Mouse (Mus musculus) neural tube, embryonic 11.5 days (tissue): ENCODE results near the gene Ccdc6. TPM values are rescaled to one million over a fixed set of nuclear protein-coding genes. Genes with fewer than 3 reads are reported as not detected.

Experiments
- ATAC-seq: fragments of 200-750 bp; cut with Nextera tagmentation; 2 replicates; pipeline ENCODE4 v1.8.0; 2017; ENCODE audit warnings: moderate number of reproducible peaks, mild to moderate bottlenecking, moderate TSS enrichment, moderate library complexity; ENCODE audit not compliant: insufficient read depth, low FRiP score, low TSS enrichment
- DNase-seq: peaks from one replicate; pipeline ENCODE4 v3.0.0-alpha.2; 2015; ENCODE audit warnings: low spot score
- H3K27ac ChIP-seq: fragments of 300-500 bp; sonication (generic); 2 replicates; pipeline ENCODE4 v1.5.1; 2014; ENCODE audit warnings: low read depth, mild to moderate bottlenecking, low read length
- H3K27me3 ChIP-seq: fragments of 300-500 bp; sonication (generic); 2 replicates; pipeline ENCODE4 v1.6.1; 2014; ENCODE audit warnings: mild to moderate bottlenecking, low read length, mixed read lengths; ENCODE audit not compliant: control insufficient read depth, insufficient read depth
- H3K36me3 ChIP-seq: fragments of 300-500 bp; sonication (generic); 2 replicates; pipeline ENCODE4 v1.6.1; 2014; ENCODE audit warnings: mild to moderate bottlenecking, low read length, moderate library complexity, mixed read lengths; ENCODE audit not compliant: control insufficient read depth, insufficient read depth
- H3K4me1 ChIP-seq: fragments of 300-500 bp; sonication (generic); 2 replicates; pipeline ENCODE4 v1.6.1; 2014; ENCODE audit warnings: low read length, mixed read lengths; ENCODE audit not compliant: control insufficient read depth, insufficient read depth
- H3K4me2 ChIP-seq: fragments of 300-500 bp; sonication (generic); 2 replicates; pipeline ENCODE4 v1.6.1; 2014; ENCODE audit warnings: low read depth, mild to moderate bottlenecking, moderate library complexity
- H3K4me3 ChIP-seq: fragments of 300-500 bp; sonication (generic); 2 replicates; pipeline ENCODE4 v1.5.1; 2014; ENCODE audit warnings: low read depth, low read length
- H3K9ac ChIP-seq: fragments of 300-500 bp; sonication (generic); 2 replicates; pipeline ENCODE4 v1.6.1; 2014; ENCODE audit warnings: mild to moderate bottlenecking, low read length
- H3K9me3 ChIP-seq: fragments of 300-500 bp; sonication (generic); 2 replicates; pipeline ENCODE4 v1.6.1; 2016; ENCODE audit warnings: low read length; ENCODE audit not compliant: control insufficient read depth
- WGBS: fragments of 180-500 bp; shearing (Covaris S2); extraction: QIAGEN DNeasy Blood & Tissue Kit; methylation state at CpG from one replicate; pipeline ENCODE4 v1.1.7; 2014; 5-methylcytosine and 5-hydroxymethylcytosine counted together
- polyA plus RNA-seq: library from polyadenylated mRNA; unstranded; fragments of >200 nt; fragmentation: Nextera tagmentation; extraction: Ambion mirVana; gene quantifications from 2 replicates; pipeline ENCODE4 v1.2.1, GENCODE M21; 2014

Gene Ccdc6
- polyA plus RNA-seq, 1 experiment from 2014 or later, result 21.6 TPM

DNA sequence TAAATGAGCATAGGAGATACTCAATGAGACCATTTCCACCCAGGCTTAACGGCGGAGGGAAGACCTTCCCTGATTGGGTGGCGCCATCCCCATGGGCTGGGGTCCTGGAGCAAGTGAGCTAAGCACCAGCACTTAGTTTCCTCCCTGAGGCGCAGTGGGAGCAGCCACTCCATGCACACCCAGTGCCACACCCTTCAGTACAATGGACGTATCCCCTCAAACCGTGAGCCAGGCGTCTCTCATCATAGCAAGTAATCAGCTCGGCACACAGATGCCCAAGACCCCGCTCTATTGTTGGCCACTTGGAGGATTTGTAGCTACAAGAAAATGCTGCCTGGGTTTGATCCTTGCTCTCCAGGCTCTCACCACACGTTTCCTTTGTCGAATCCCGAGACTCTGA is 49.0 kb downstream of the Ccdc6 start:
- H3K4me3 ChIP-seq, result no peak overlapping the region
- no peak for ATAC-seq
- DNase-seq, result no peak
- H3K9ac ChIP-seq, result no peak overlapping the region
- 95% methylated on average over 12 of the region's 12 CpGs for WGBS
- peaks cover 6% of the 10 kb centered on the region; the same call in 1 of the 2 replicates for H3K36me3 ChIP-seq
- no peak overlapping the region for H3K4me2 ChIP-seq
- no peaks in the 10 kb centered on the region for H3K9me3 ChIP-seq
- H3K4me1 ChIP-seq, result peaks cover 4% of the 10 kb centered on the region; the same call in 1 of the 2 replicates
- no peaks in the 10 kb centered on the region for H3K27me3 ChIP-seq
- H3K27ac ChIP-seq, result no peak overlapping the region

DNA sequence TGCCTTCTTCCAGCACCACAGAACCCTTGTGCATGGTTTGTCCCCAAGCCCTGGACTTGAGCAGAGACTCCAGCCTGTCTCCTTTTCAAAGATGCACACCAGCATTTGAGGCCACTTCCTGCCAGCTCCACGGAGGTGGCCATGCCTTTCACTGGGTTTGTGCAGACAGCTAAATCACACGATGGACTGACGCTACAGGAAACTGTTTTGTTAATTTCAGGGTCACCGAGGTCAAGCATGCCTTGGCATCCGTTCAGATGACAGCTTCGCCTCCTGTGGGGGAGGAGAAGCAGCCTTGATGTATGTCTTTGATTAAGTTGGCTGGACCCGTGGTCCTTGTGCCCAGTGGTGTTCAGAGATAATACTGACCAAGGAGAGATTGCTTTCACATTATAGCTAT is 52.2 kb downstream of the Ccdc6 start:
- Histone ChIP-seq H3K27me3 (no peaks in the 10 kb centered on the region), H3K4me3 (no peak overlapping the region)
- DNase-seq, result peak; percentile 45

DNA sequence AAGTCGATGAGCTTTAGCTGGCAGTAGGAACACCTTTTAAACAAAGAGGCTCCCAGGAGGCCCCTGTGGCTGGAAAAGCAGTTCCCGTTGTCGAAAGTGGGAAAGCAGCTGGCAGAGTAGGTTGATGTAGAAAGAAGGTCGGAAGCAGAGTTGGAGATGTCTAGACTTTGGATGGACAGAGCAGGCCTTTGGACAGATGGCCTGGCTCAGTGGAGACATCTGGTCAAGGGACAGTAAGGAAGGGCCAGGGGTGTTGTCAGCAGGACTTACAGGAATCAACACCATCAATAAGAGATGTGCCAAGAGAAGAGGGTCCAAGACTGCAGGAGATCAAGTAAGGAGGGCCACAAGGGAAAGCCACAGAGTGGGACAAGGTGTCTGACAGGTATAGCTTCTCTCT is 53.4 kb downstream of the Ccdc6 start:
- Histone ChIP-seq H3K9ac (no peak overlapping the region), H3K36me3 (peaks cover 5% of the 10 kb centered on the region; the same call in 1 of the 2 replicates), H3K4me3 (no peak overlapping the region), H3K9me3 (no peaks in the 10 kb centered on the region), H3K4me1 (peaks cover 10% of the 10 kb centered on the region; the same call in 1 of the 2 replicates), H3K4me2 (no peak overlapping the region), H3K27ac (no peak overlapping the region), H3K27me3 (no peaks in the 10 kb centered on the region)
- DNase-seq (no peak), ATAC-seq (no peak)
- 66% methylated on average over 4 of the region's 4 CpGs for WGBS

More for the DNA sequence above, 52.2 kb downstream of the Ccdc6 start:
- H3K9me3 ChIP-seq, result no peaks in the 10 kb centered on the region
- no peak overlapping the region for H3K4me2 ChIP-seq
- H3K36me3 ChIP-seq, result peaks cover 4% of the 10 kb centered on the region; the same call in 1 of the 2 replicates
- ATAC-seq, result no peak
- H3K27ac ChIP-seq, result no peak overlapping the region
- peaks cover 10% of the 10 kb centered on the region; the same call in 1 of the 2 replicates for H3K4me1 ChIP-seq
- H3K9ac ChIP-seq, result no peak overlapping the region
- WGBS, result 28% methylated on average over 7 of the region's 7 CpGs

DNA sequence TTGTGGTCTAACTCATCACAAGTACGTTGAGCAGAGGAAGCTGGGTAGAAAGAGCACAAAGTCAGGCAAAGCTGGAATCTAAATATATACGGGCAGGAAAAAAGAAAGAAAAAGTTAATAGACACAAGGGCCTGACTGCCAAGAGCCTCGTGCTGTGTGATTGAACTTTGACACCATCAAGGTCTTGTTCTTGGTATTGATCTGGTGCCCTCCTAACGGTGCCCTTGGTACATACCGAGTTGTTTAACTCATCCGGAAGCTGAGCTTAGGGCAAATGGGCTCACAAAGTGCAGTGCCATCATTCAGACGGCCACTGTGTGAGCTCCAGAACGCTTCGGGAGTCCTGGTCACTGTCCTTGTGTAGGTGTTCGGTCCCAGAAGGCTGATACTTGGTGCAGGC is 54.2 kb downstream of the Ccdc6 start:
- ATAC-seq (no peak), DNase-seq (no peak)
- Histone ChIP-seq H3K4me2 (no peak overlapping the region), H3K4me1 (peaks cover 10% of the 10 kb centered on the region; the same call in 1 of the 2 replicates), H3K27ac (no peak overlapping the region), H3K9me3 (no peaks in the 10 kb centered on the region), H3K36me3 (peaks cover 2% of the 10 kb centered on the region; the same call in 1 of the 2 replicates), H3K9ac (no peak overlapping the region), H3K27me3 (no peaks in the 10 kb centered on the region), H3K4me3 (no peak overlapping the region)
- WGBS, result 89% methylated on average over 10 of the region's 10 CpGs

GRCm38 (mm10) chr10:70152190-70152743 is 55.3 kb downstream of the Ccdc6 start:
- ATAC-seq, result no peak
- Histone ChIP-seq H3K36me3 (peaks cover 2% of the 10 kb centered on the region; the same call in 1 of the 2 replicates), H3K9ac (no peak overlapping the region), H3K4me1 (peaks cover 10% of the 10 kb centered on the region; the same call in 1 of the 2 replicates), H3K27me3 (no peaks in the 10 kb centered on the region), H3K27ac (peak overlapping the region; percentile 65; the same call in 1 of the 2 replicates), H3K4me3 (no peak overlapping the region), H3K4me2 (no peak overlapping the region), H3K9me3 (no peaks in the 10 kb centered on the region)
- 53% methylated on average over 12 of the region's 12 CpGs for WGBS
- DNase-seq, result peak; percentile 44

DNA sequence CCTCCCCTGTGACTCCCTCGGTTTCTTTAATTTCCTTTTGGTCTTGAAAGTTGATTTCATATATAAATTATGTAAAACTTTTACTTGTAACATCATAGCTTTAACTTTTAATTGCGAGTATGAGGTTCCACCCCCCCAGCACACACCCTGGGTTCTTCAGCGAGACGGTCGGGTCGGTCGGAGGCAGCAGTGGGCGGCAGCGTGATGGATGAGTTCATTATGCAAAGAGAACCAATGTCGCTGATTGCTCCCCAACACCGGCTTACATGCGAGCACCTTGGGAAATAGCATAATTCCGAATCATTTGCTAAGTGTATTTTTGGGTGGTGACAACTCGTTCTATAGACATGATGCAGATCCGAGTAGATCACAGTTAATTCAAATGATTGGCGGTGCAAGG is 56.9 kb downstream of the Ccdc6 start:
- no peak for DNase-seq
- Histone ChIP-seq H3K9ac (no peak overlapping the region), H3K4me1 (peaks cover 10% of the 10 kb centered on the region; the same call in 1 of the 2 replicates), H3K27ac (no peak overlapping the region), H3K36me3 (peaks cover 2% of the 10 kb centered on the region; the same call in 1 of the 2 replicates), H3K4me3 (no peak overlapping the region), H3K4me2 (no peak overlapping the region), H3K9me3 (no peaks in the 10 kb centered on the region), H3K27me3 (no peaks in the 10 kb centered on the region)
- ATAC-seq, result no peak
- WGBS, result 82% methylated on average over 16 of the region's 16 CpGs

DNA sequence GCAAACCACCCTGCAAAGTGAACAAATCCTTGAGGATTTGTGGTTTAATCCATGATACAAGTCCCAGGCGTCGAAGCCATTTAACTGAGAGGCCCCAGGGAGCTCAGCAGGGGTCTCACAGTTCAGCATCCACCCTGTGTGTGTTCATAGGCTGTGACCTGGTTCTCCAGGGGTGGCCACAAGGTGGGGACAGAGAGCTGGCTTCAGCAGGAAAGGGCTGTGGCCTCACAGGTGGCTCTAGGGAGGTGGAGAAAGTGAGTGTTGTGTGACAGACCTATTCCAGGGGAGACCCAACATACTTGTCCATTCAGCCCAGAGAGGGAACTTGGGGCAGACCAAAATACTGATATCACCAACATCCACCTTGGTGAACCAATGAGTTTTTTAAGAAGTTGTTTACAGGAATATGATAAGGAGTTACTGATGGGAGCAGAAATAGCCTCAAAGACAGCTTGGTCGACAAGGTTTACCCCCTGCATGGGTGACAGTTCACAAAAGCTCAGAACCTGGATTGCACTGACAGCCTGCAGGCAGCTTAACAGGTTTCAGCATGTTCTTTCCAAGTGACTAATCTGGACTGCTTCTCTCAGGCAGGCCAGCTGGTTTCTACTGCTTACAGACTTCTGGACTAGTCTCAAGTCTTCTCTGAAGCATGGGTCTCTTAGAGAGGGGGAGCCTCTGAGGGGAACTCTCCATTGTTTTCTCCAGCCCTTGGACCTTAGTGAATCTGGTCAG is 59.7 kb downstream of the Ccdc6 start:
- no peak overlapping the region for H3K27ac ChIP-seq
- 87% methylated on average over 3 of the region's 3 CpGs for WGBS
- H3K27me3 ChIP-seq, result no peaks in the 10 kb centered on the region
- peaks cover 2% of the 10 kb centered on the region for H3K36me3 ChIP-seq
- 0 out of 2 replicates have a peak, but pooled peaks cover 5% of the 10 kb centered on the region for H3K4me1 ChIP-seq
- no peaks in the 10 kb centered on the region for H3K9me3 ChIP-seq
- H3K4me2 ChIP-seq, result no peak overlapping the region
- DNase-seq (no peak), ATAC-seq (no peak)
- H3K4me3 ChIP-seq, result no peak overlapping the region
- H3K9ac ChIP-seq, result no peak overlapping the region

- H3K36me3 ChIP-seq, result no peaks in the 10 kb centered on the region; the same call in none of the 2 replicates
- no peaks in the 10 kb centered on the region for H3K9me3 ChIP-seq
- H3K27ac ChIP-seq, result no peak overlapping the region
- no peak overlapping the region for H3K9ac ChIP-seq
- no peaks in the 10 kb centered on the region for H3K4me1 ChIP-seq
- no peaks in the 10 kb centered on the region for H3K27me3 ChIP-seq
- no peak overlapping the region for H3K4me3 ChIP-seq
- no peak overlapping the region for H3K4me2 ChIP-seq
- no peak for DNase-seq
- 70% methylated on average over 12 of the region's 12 CpGs for WGBS
- no peak for ATAC-seq
Measured at GRCm38 (mm10) chr10:70159651-70160320, 62.9 kb downstream of the Ccdc6 start.
